Mouse (Mus musculus) MEL (cell line): ENCODE data around the gene Hoga1. TPM values are rescaled to one million over a fixed set of nuclear protein-coding genes. Genes with fewer than 3 reads are reported as not detected.

ENCODE experiments used
- DNase-seq: peaks from one replicate; pipeline ENCODE4 v3.0.0; 2011; ENCODE audit warnings: low read depth, low spot score
- H3K27ac ChIP-seq: 2 replicates; pipeline ENCODE4 v1.5.1; 2012; ENCODE audit warnings: low read depth, mild to moderate bottlenecking, control low read depth, low read length, moderate library complexity; ENCODE audit not compliant: control insufficient read depth
- H3K27me3 ChIP-seq, 2 experiments: fragments of 150-350 bp in 1 of 2; sonication (generic) in 1 of 2; 2 replicates each; pipeline ENCODE4 v1.6.1; 2012; ENCODE audit warnings: low read length in 2 of 2, mild to moderate bottlenecking in 2 of 2, improper control_type of control experiment in 1 of 2, moderate library complexity in 1 of 2; ENCODE audit not compliant: insufficient read depth in 2 of 2, control insufficient read depth in 1 of 2
- H3K36me3 ChIP-seq, 2 experiments: 2 replicates each; pipeline ENCODE4 v1.6.1; 2012 to 2014; ENCODE audit warnings: low read length in 2 of 2, improper control_type of control experiment in 1 of 2, inconsistent platforms in 1 of 2, mild to moderate bottlenecking in 1 of 2; ENCODE audit not compliant: insufficient read depth in 2 of 2, control insufficient read depth in 1 of 2
- H3K4me1 ChIP-seq, 2 experiments: fragments of 150-350 bp in 1 of 2; sonication (generic) in 1 of 2; 2 replicates each; pipeline ENCODE4 v1.6.1; 2012; ENCODE audit warnings: low read length in 2 of 2, improper control_type of control experiment in 1 of 2, mild to moderate bottlenecking in 1 of 2; ENCODE audit not compliant: insufficient read depth in 2 of 2, control insufficient read depth in 1 of 2
- H3K4me3 ChIP-seq, 2 experiments: fragments of 150-350 bp in 1 of 2; sonication (generic) in 1 of 2; 2 replicates each; pipeline ENCODE4 v1.5.1; 2012; ENCODE audit warnings: low read depth in 2 of 2, low read length in 2 of 2, mild to moderate bottlenecking in 2 of 2, moderate library complexity in 2 of 2, control low read depth in 1 of 2, improper control_type of control experiment in 1 of 2; ENCODE audit not compliant: control insufficient read depth in 1 of 2, insufficient read depth in 1 of 2
- H3K79me2 ChIP-seq: 2 replicates; pipeline ENCODE4 v1.6.1; 2012; ENCODE audit warnings: mild to moderate bottlenecking, low read length, moderate library complexity; ENCODE audit not compliant: control insufficient read depth, poor library complexity, insufficient read depth
- H3K9ac ChIP-seq: 2 replicates; pipeline ENCODE4 v1.6.1; 2012; ENCODE audit warnings: low read depth, mild to moderate bottlenecking, control low read depth, low read length, moderate library complexity; ENCODE audit not compliant: control insufficient read depth, poor library complexity, severe bottlenecking
- H3K9me3 ChIP-seq: fragments of 150-350 bp; sonication (generic); replicated peaks from 2 replicates; pipeline ENCODE4 v1.6.1; 2012; ENCODE audit warnings: mild to moderate bottlenecking, low read length, improper control_type of control experiment, moderate library complexity; ENCODE audit not compliant: insufficient read depth
- CTCF ChIP-seq, 3 experiments: IDR thresholded peaks in 2 of 3; conservative IDR thresholded peaks in 1 of 3; 2 replicates each; pipeline ENCODE4 v1.5.1; 2011 to 2012; ENCODE audit warnings: low read length in 3 of 3, low read depth in 2 of 3, mild to moderate bottlenecking in 2 of 3, improper control_type of control experiment in 1 of 3, inconsistent platforms in 1 of 3, mixed read lengths in 1 of 3, moderate library complexity in 1 of 3; ENCODE audit not compliant: control insufficient read depth in 1 of 3, insufficient read depth in 1 of 3, poor library complexity in 1 of 3, severe bottlenecking in 1 of 3
- HCFC1 ChIP-seq: IDR thresholded peaks from 2 replicates; pipeline ENCODE4 v1.6.1; 2012; ENCODE audit warnings: low read depth, mild to moderate bottlenecking, inconsistent platforms, low read length, improper control_type of control experiment, moderate library complexity
- JUND ChIP-seq: IDR thresholded peaks from 2 replicates; pipeline ENCODE4 v1.6.1; 2011; ENCODE audit warnings: low read depth, mild to moderate bottlenecking, improper control_type of control experiment, low read length
- MAFK ChIP-seq: IDR thresholded peaks from 2 replicates; pipeline ENCODE4 v1.6.1; 2011; ENCODE audit warnings: low read depth, mild to moderate bottlenecking, low read length, improper control_type of control experiment, borderline replicate concordance
- MAZ ChIP-seq: IDR thresholded peaks from 2 replicates; pipeline ENCODE4 v1.6.1; 2012; ENCODE audit warnings: low read depth, mild to moderate bottlenecking, inconsistent platforms, low read length, improper control_type of control experiment
- MEF2A ChIP-seq: IDR thresholded peaks from 2 replicates; pipeline ENCODE4 v1.6.1; 2014; ENCODE audit warnings: low read depth, mild to moderate bottlenecking, inconsistent platforms, low read length, improper control_type of control experiment; ENCODE audit not compliant: poor library complexity, insufficient replicate concordance, severe bottlenecking; ENCODE audit errors: extremely low read depth
- MYB ChIP-seq: IDR thresholded peaks from 2 replicates; pipeline ENCODE4 v1.6.1; 2011; ENCODE audit warnings: mild to moderate bottlenecking, low read depth, low read length, improper control_type of control experiment
- NELFE ChIP-seq: IDR thresholded peaks from 2 replicates; pipeline ENCODE4 v1.6.1; 2011; ENCODE audit warnings: low read depth, low read length, improper control_type of control experiment
- POLR2AphosphoS2 ChIP-seq: IDR thresholded peaks from 2 replicates; pipeline ENCODE4 v1.6.1; 2011; ENCODE audit warnings: low read length, improper control_type of control experiment
- TAL1 ChIP-seq: IDR thresholded peaks from 2 replicates; pipeline ENCODE4 v1.6.1; 2012; ENCODE audit warnings: mild to moderate bottlenecking, inconsistent platforms, low read length, moderate library complexity, mixed read lengths
- TCF12 ChIP-seq: IDR thresholded peaks from 2 replicates; pipeline ENCODE4 v1.6.1; 2014; ENCODE audit warnings: low read depth, mild to moderate bottlenecking, inconsistent platforms, low read length, improper control_type of control experiment, moderate library complexity
- USF1 ChIP-seq: IDR thresholded peaks from 2 replicates; pipeline ENCODE4 v1.6.1; 2014; ENCODE audit warnings: low read depth, mild to moderate bottlenecking, inconsistent platforms, low read length, improper control_type of control experiment, moderate library complexity
- USF2 ChIP-seq, 2 experiments: IDR thresholded peaks; 2 replicates each; pipeline ENCODE4 v1.6.1; 2011 to 2012; ENCODE audit warnings: improper control_type of control experiment in 2 of 2, low read length in 2 of 2, borderline replicate concordance in 1 of 2, inconsistent platforms in 1 of 2, low read depth in 1 of 2, mild to moderate bottlenecking in 1 of 2; ENCODE audit not compliant: insufficient read depth in 1 of 2
- ZC3H11A ChIP-seq: IDR thresholded peaks from 2 replicates; pipeline ENCODE4 v1.6.1; 2012; ENCODE audit warnings: low read depth, mild to moderate bottlenecking, inconsistent platforms, low read length, improper control_type of control experiment
- ZMIZ1 ChIP-seq: IDR thresholded peaks from 2 replicates; pipeline ENCODE4 v1.6.1; 2012; ENCODE audit warnings: low read depth, mild to moderate bottlenecking, inconsistent platforms, low read length, improper control_type of control experiment, moderate library complexity
- ZNF384 ChIP-seq: IDR thresholded peaks from 2 replicates; pipeline ENCODE4 v1.6.1; 2012; ENCODE audit warnings: low read depth, mild to moderate bottlenecking, inconsistent platforms, low read length, improper control_type of control experiment
- polyA plus RNA-seq, 2 experiments: library from polyadenylated mRNA; stranded (reverse) in 1 of 2; unstranded in 1 of 2; fragments of >175 nt in 1 of 2; fragments of >200 nt in 1 of 2; gene quantifications; 2 replicates each; pipeline versions ENCODE4 v1.2.1 to v1.2.4; 2012; ENCODE audit warnings: low replicate concordance in 2 of 2, low read depth in 1 of 2; ENCODE audit not compliant: insufficient read length in 2 of 2, insufficient read depth in 1 of 2, missing spikeins in 1 of 2
- total RNA-seq: library from RNA; depleted of rRNA; stranded (reverse); fragments of 300-350 nt; gene quantifications from 2 replicates; pipeline ENCODE4 v1.2.3, GENCODE M21; 2012

Hoga1 gene
- total and polyA plus RNA-seq, 3 experiments = 0.31 to 0.38 TPM; not detected in 1

DNA sequence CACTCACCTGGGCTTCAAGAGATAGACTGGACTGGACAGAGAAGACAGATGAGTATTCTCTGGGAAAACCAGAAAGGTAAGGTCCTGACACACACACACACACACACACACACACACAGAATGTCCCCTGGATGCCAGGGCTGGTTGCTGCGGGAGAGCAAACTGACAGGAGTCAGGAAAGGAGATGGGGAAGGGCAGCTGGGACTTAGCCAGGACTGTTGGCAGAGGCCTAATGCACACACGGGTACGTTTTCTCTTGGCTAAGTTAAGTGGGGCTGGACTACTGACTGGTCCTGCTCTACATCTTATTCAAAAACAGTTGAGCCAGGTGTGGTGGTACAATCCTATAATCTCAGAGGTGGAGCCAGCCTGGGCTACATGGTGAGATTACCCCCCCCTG is 9.1 kb upstream of the Hoga1 start:
- Histone ChIP-seq H3K4me3 (no peak overlapping the region), H3K79me2 (no peaks in the 10 kb centered on the region), H3K36me3 (no peaks in the 10 kb centered on the region), H3K4me1 (peaks cover 0 to 7% of the 10 kb centered on the region in 2 experiments; a peak in 3 of 4 replicates), H3K9ac (no peak overlapping the region), H3K27ac (no peak overlapping the region), H3K9me3 (no peaks in the 10 kb centered on the region), H3K27me3 (peaks cover 4 to 5% of the 10 kb centered on the region in 2 experiments; a peak in 3 of 4 replicates)
- DNase-seq = no peak
- TF ChIP-seq CTCF (IDR thresholded peaks at IDR 0.05 in 2 of 3, conservative IDR thresholded peaks at IDR 0.05 in 1 of 3; ENCODE audit: control insufficient read depth in 1 of 3, insufficient read depth in 1 of 3, low read depth in 2 of 3, low read length in 3 of 3, poor library complexity in 1 of 3, severe bottlenecking in 1 of 3) = no peak
- TF ChIP-seq ZC3H11A = no peak
- no peak for TF ChIP-seq MAZ

DNA sequence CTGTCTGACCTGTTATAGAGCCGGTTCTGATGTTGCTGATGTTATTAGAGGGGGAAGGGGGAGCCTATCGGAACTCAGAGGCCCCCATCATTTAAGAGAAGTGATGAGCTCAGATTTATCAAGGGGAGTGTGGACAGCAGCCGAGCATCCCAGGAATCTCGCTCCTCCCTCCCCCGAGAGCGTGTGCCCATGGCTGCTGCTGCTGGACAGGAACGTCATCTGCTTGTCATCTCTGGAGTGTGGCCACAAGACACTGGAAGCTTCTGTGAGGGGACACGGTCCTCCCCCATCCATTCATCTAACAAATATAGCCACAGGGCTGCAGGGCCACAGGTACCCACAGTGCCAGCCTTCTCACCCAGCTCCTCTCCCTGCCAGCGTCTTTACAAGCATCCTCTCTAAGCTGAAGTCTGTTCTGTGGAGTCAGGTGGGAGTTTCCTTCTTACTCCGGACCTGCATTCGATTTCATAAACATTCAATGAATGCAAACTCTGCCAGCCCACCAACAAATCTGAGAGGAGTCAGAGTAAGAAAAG is 8.2 kb upstream of the Hoga1 start:
- H3K4me3 ChIP-seq = no peak overlapping the region
- H3K79me2 ChIP-seq = no peaks in the 10 kb centered on the region
- H3K27me3 ChIP-seq = peaks cover 5% of the 10 kb centered on the region in 2 experiments; a peak in 3 of 4 replicates
- H3K9me3 ChIP-seq = no peaks in the 10 kb centered on the region
- H3K36me3 ChIP-seq = no peaks in the 10 kb centered on the region
- no peak overlapping the region for H3K9ac ChIP-seq
- no peak for DNase-seq
- H3K4me1 ChIP-seq = peaks cover 0 to 7% of the 10 kb centered on the region in 2 experiments; a peak in 3 of 4 replicates
- TF ChIP-seq POLR2AphosphoS2 = no peak
- no peak for TF ChIP-seq MAFK
- no peak for TF ChIP-seq HCFC1
- TF ChIP-seq MYB = no peak
- no peak for TF ChIP-seq TAL1
- TF ChIP-seq JUND = no peak
- TF ChIP-seq ZMIZ1 = no peak
- no peak for TF ChIP-seq NELFE
- TF ChIP-seq ZNF384 = no peak
- no peak for TF ChIP-seq USF1
- no peak for TF ChIP-seq MEF2A
- no peak for TF ChIP-seq USF2 (IDR thresholded peaks at IDR 0.05; ENCODE audit: borderline replicate concordance in 1 of 2, insufficient read depth in 1 of 2, low read depth in 1 of 2, low read length in 2 of 2)
- TF ChIP-seq TCF12 = no peak
- no peak overlapping the region for H3K27ac ChIP-seq
